Comparison of ENCODE assay signal across 8 mouse cellular contexts in the genomic region with DNA sequence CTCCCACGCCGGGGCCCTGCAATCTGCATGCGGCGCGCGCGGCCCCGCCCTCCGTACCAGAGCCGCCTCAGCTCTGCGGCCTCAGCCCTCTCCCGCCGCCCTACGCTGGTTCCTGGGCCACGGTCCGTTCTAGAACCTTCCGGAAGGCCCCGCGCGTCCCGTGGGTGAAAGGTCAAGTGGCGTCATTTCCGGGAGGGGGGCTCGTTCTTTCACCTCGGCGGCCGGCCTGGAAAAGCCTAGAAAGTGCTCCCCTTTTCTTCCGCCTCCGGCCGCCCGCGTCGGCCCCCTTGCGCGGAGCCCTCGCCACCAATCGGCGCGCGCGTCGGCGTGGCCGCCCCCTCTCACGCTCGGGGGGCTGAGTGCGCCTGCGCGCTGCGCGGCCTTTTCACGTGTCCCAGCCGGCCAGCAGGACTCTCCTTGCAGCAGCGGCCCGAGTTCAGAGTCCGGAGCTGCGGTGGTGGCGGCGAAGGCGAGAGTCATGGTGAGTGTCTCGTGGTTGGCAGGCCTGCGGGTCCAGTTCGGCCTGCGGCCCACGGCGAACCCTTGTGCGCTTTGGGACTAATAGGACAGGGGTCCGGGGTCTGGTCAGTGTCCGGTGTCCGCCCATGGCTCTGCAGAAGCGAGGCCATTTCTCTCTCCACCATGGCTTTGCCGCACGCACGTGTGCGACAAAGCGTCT. TPM values are rescaled to one million over a fixed set of nuclear protein-coding genes. Genes with fewer than 3 reads are reported as not detected.
DNase-seq lines count a peak whose midpoint lies in the region; ATAC-seq and TF ChIP-seq lines count a peak whose summit lies in the region.

Gene Hspe1 (plus strand): TSS at position 201 of the 679 bp plus-strand sequence.
Gene Hspd1 (minus strand): TSS at position 312 of the 679 bp plus-strand sequence.

- peak within 1 kb of the TSS; percentile 92 for H3K4me2 ChIP-seq in forebrain, embryonic 14.5 days (ENCODE audit: low read length)
- peak within 1 kb of the TSS; percentile 77 for H3K4me2 ChIP-seq in neural tube, embryonic 15.5 days

- H3K27me3 ChIP-seq in ES-Bruce4 (ENCODE audit: control insufficient read depth, insufficient read depth, low read length, poor library complexity, severe bottlenecking) = no peaks in the 10 kb centered on the region
- no peaks in the 10 kb centered on the region for H3K27me3 ChIP-seq in forebrain, embryonic 14.5 days (replicated peaks; ENCODE audit: control insufficient read depth, insufficient read depth, low read length)
- no peaks in the 10 kb centered on the region for H3K27me3 ChIP-seq in neural tube, embryonic 15.5 days (replicated peaks)

- TF ChIP-seq CTCF in ES-Bruce4 (IDR thresholded peaks at IDR 0.05; ENCODE audit: low read depth, low read length) = no peak

- ATAC-seq in cerebellum, adult (ENCODE audit: insufficient number of reproducible peaks, low FRiP score, low TSS enrichment) = peak; percentile 94
- peak; percentile 95 for ATAC-seq in forebrain, embryonic 14.5 days
- peak; percentile 97 for ATAC-seq in neural tube, embryonic 15.5 days (ENCODE audit: low FRiP score)

- DNase-seq in forebrain, embryonic 14.5 days (ENCODE audit: low spot score) = peak; percentile 98
- DNase-seq in heart, postnatal 14 days = peak; percentile 98 to 99
- DNase-seq in layer of hippocampus, adult 11-12 months (ENCODE audit: low spot score) = peak; percentile 98
- peak; percentile 99 for DNase-seq in lung, adult 18-20 months
- DNase-seq in testis, postnatal 14 days (ENCODE audit: low spot score) = peak; percentile 98

- intact Hi-C loops in heart, postnatal 14 days (cut with DNase I) = loop anchor here (1.0 to 5.0 kb wide), 5 partner anchors 35 to 294 kb away; partner anchors contain the start of genes Coq10b, Mob4, Rftn2 and Sf3b1

- H3K27ac ChIP-seq in ES-Bruce4 (ENCODE audit: insufficient read depth, low read length) = peak within 1 kb of the TSS; percentile 69
- peak within 1 kb of the TSS; percentile 91 for H3K27ac ChIP-seq in forebrain, embryonic 14.5 days (ENCODE audit: low read depth, low read length)
- peak within 1 kb of the TSS; percentile 89 for H3K27ac ChIP-seq in neural tube, embryonic 15.5 days (replicated peaks)

- no peaks in the 10 kb centered on the region for H3K4me1 ChIP-seq in ES-Bruce4 (ENCODE audit: control insufficient read depth, insufficient read depth, low read length)
- peaks cover 28% of the 10 kb centered on the region for H3K4me1 ChIP-seq in forebrain, embryonic 14.5 days (ENCODE audit: control insufficient read depth, insufficient read depth, low read length)
- peaks cover 44% of the 10 kb centered on the region for H3K4me1 ChIP-seq in neural tube, embryonic 15.5 days

- H3K36me3 ChIP-seq in ES-Bruce4 (ENCODE audit: control insufficient read depth, insufficient read depth, low read length, poor library complexity, severe bottlenecking) = peaks cover 64% of the 10 kb centered on the region
- H3K36me3 ChIP-seq in forebrain, embryonic 14.5 days (ENCODE audit: control insufficient read depth, insufficient read depth, low read length) = peaks cover 50% of the 10 kb centered on the region
- peaks cover 32% of the 10 kb centered on the region for H3K36me3 ChIP-seq in neural tube, embryonic 15.5 days

- peak within 1 kb of the TSS; percentile 95 for H3K9ac ChIP-seq in ES-Bruce4 (ENCODE audit: low read depth, poor library complexity, severe bottlenecking)
- peak within 1 kb of the TSS; percentile 95 for H3K9ac ChIP-seq in forebrain, embryonic 14.5 days (ENCODE audit: low read length)
- H3K9ac ChIP-seq in neural tube, embryonic 15.5 days (replicated peaks) = peak within 1 kb of the TSS; percentile 87

- under 1% methylated on average over 68 of the region's 76 CpGs for whole genome bisulfite sequencing in forebrain, embryonic 14.5 days
- WGBS in neural tube, embryonic 15.5 days = 0% methylated on average over 68 of the region's 76 CpGs

- TF ChIP-seq POLR2A in ES-Bruce4 (IDR thresholded peaks at IDR 0.05; ENCODE audit: insufficient read depth, low read length) = peak; percentile 40

- no peaks in the 10 kb centered on the region for H3K9me3 ChIP-seq in ES-Bruce4 (replicated peaks; ENCODE audit: control insufficient read depth, insufficient read depth, low read length, poor library complexity, severe bottlenecking)
- no peaks in the 10 kb centered on the region for H3K9me3 ChIP-seq in forebrain, embryonic 14.5 days (replicated peaks; ENCODE audit: control insufficient read depth, low read length)
- H3K9me3 ChIP-seq in neural tube, embryonic 15.5 days (replicated peaks) = no peaks in the 10 kb centered on the region

- H3K4me3 ChIP-seq in ES-Bruce4 (ENCODE audit: low read depth, low read length) = peak within 1 kb of the TSS; percentile 99
- H3K4me3 ChIP-seq in forebrain, embryonic 14.5 days (ENCODE audit: low read depth, low read length) = peak within 1 kb of the TSS; percentile 94
- peak within 1 kb of the TSS; percentile 75 for H3K4me3 ChIP-seq in neural tube, embryonic 15.5 days (replicated peaks)

- TF ChIP-seq EP300 in ES-Bruce4 (IDR thresholded peaks at IDR 0.05; ENCODE audit: insufficient read depth, low read depth, low read length) = no peak; the same call in 1 of the 2 replicates

RNA-seq across cellular contexts. Expression of gene Hspe1, which starts in this region (rescaled TPM):
- 622 and 631 TPM in 2 replicates for polyA plus RNA-seq in ES-Bruce4 (2011; ENCODE audit: insufficient read depth, insufficient read length, low read depth, missing spikeins)
- 257 and 283 TPM in 2 replicates for polyA plus RNA-seq in forebrain, embryonic 14.5 days (2014; fragmentation: Nextera tagmentation; extraction: Ambion mirVana)
- total RNA-seq in heart, postnatal 14 days (2021) = 100 to 1,000 TPM; 125 TPM
- polyA plus RNA-seq in neural tube, embryonic 15.5 days (2015; fragmentation: Nextera tagmentation; extraction: Ambion mirVana) = 253 and 287 TPM in 2 replicates

RNA-seq across cellular contexts. Expression of gene Hspd1, which starts in this region (rescaled TPM):
- 626 and 704 TPM in 2 replicates for polyA plus RNA-seq in ES-Bruce4 (2011; ENCODE audit: insufficient read depth, insufficient read length, low read depth, missing spikeins)
- 240 and 246 TPM in 2 replicates for polyA plus RNA-seq in forebrain, embryonic 14.5 days (2014; fragmentation: Nextera tagmentation; extraction: Ambion mirVana)
- total RNA-seq in heart, postnatal 14 days (2021) = 100 to 1,000 TPM; 331 to 362 TPM
- 280 and 346 TPM in 2 replicates for polyA plus RNA-seq in neural tube, embryonic 15.5 days (2015; fragmentation: Nextera tagmentation; extraction: Ambion mirVana)

Comparison
In these comparisons a context has a peak if more than half of its experiments do, and no peak if none do; other contexts are left out.
1. Peak in every context shown above with its lines: DNase-seq, ATAC-seq, H3K4me3 ChIP-seq and H3K27ac ChIP-seq.